Mouse (Mus musculus): ENCODE data around the gene Phf23.

DNA sequence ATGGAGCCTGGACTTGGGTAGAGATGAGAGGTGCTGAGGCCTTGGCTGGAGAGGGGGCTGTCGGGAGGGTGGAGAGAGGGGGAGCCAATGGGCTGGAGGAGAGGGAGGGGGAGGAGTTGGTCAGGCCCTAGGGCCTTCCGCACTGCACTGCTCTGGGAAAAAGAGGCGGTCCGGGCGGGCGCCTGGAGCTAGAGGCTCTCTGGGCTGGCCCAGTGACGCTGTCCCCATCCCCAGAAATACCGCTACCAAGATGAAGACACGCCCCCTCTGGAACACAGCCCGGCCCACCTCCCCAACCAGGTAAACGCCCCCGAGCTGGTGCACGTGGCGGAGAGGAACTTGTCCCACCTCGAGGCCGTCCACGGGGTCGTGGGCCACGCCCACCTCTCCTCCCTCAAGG, 31.1 kb downstream of the Phf23 start:
- TF ChIP-seq POLR2A (IDR thresholded peaks at IDR 0.05; ENCODE audit: borderline replicate concordance, extremely low read depth, insufficient read depth, insufficient read length, poor library complexity, severe bottlenecking): no peak
- no peak for TF ChIP-seq CTCF (IDR thresholded peaks at IDR 0.05; ENCODE audit: borderline replicate concordance, extremely low read depth, insufficient read depth, insufficient read length)

Data from brain, embryonic 14.5 days (tissue).